Mouse (Mus musculus) kidney, adult 2 months (tissue): Measurements from ENCODE around the gene Taar8b.

Source experiments
- CTCF ChIP-seq: fragments of 200-500 bp; conservative IDR thresholded peaks from 2 replicates; pipeline ENCODE4 v1.5.1; 2011; ENCODE audit warnings: low read depth, mild to moderate bottlenecking, control low read depth, low read length, moderate library complexity, mixed read lengths; ENCODE audit not compliant: insufficient read depth, insufficient read length
- POLR2A ChIP-seq: fragments of 200-500 bp; IDR thresholded peaks from one replicate; pipeline ENCODE4 v1.6.1; 2011; ENCODE audit warnings: low read depth, low read length, control low read depth

- TF ChIP-seq CTCF (peak; percentile 66), POLR2A (no peak)
These were observed 11.9 kb downstream of the Taar8b start for GRCm38 (mm10) chr10:24080166-24080565.
